Mouse (Mus musculus) lung, embryonic 16.5 days (tissue): ENCODE results near the gene Rabgap1l. TPM values are rescaled to one million over a fixed set of nuclear protein-coding genes. Genes with fewer than 3 reads are reported as not detected.
A peak's percentile ranks its signal among the peaks of the same experiment; 100 is the strongest.

Source experiments
- ATAC-seq: fragments of 200-750 bp; cut with Nextera tagmentation; 2 replicates; pipeline ENCODE4 v1.8.0; 2017; ENCODE audit warnings: low read depth, mild to moderate bottlenecking, moderate library complexity
- H3K27ac ChIP-seq: fragments of 300-500 bp; sonication (generic); 2 replicates; pipeline ENCODE4 v1.5.1; 2014; ENCODE audit warnings: mild to moderate bottlenecking, control low read depth, low read length
- H3K27me3 ChIP-seq: fragments of 300-500 bp; sonication (generic); 2 replicates; pipeline ENCODE4 v1.6.1; 2014; ENCODE audit warnings: low read depth, low read length, mixed read lengths; ENCODE audit not compliant: control insufficient read depth, insufficient read depth
- H3K36me3 ChIP-seq: fragments of 300-500 bp; sonication (generic); 2 replicates; pipeline ENCODE4 v1.6.1; 2014; ENCODE audit warnings: low read length; ENCODE audit not compliant: control insufficient read depth, insufficient read depth
- H3K4me1 ChIP-seq: fragments of 300-500 bp; sonication (generic); replicated peaks from 2 replicates; pipeline ENCODE4 v1.6.1; 2014; ENCODE audit warnings: low read length, mixed read lengths; ENCODE audit not compliant: control insufficient read depth, insufficient read depth
- H3K4me2 ChIP-seq: fragments of 300-500 bp; sonication (generic); 2 replicates; pipeline ENCODE4 v1.6.1; 2014; ENCODE audit warnings: low read depth, low read length, control low read depth
- H3K4me3 ChIP-seq: fragments of 300-500 bp; sonication (generic); 2 replicates; pipeline ENCODE4 v1.5.1; 2014; ENCODE audit warnings: mild to moderate bottlenecking, low read length, control low read depth
- H3K9ac ChIP-seq: fragments of 300-500 bp; sonication (generic); 2 replicates; pipeline ENCODE4 v1.6.1; 2014; ENCODE audit warnings: low read length, control low read depth
- H3K9me3 ChIP-seq: fragments of 300-500 bp; sonication (generic); 2 replicates; pipeline ENCODE4 v1.6.1; 2016; ENCODE audit warnings: low read length; ENCODE audit not compliant: control insufficient read depth
- WGBS: fragments of 180-500 bp; shearing (Covaris S2); extraction: QIAGEN DNeasy Blood & Tissue Kit; methylation state at CpG from one replicate; pipeline ENCODE4 v1.1.7; 2014; 5-methylcytosine and 5-hydroxymethylcytosine counted together
- polyA plus RNA-seq: library from polyadenylated mRNA; unstranded; fragments of >200 nt; fragmentation: Nextera tagmentation; extraction: Ambion mirVana; gene quantifications from 2 replicates; pipeline ENCODE4 v1.2.1, GENCODE M21; 2015

Gene Rabgap1l
- polyA plus RNA-seq, 1 experiment from 2014 or later, result 28.2 TPM

GRCm38 (mm10) chr1:160755359-160755758 lies 37.7 kb downstream of the Rabgap1l start:
- H3K9ac ChIP-seq, result no peak overlapping the region
- H3K4me1 ChIP-seq, result 0 out of 2 replicates have a peak, but pooled peaks cover 3% of the 10 kb centered on the region
- H3K4me2 ChIP-seq, result no peak overlapping the region
- no peak overlapping the region for H3K4me3 ChIP-seq
- no peaks in the 10 kb centered on the region for H3K9me3 ChIP-seq
- H3K27me3 ChIP-seq, result no peaks in the 10 kb centered on the region
- H3K36me3 ChIP-seq, result no peaks in the 10 kb centered on the region
- no peak overlapping the region for H3K27ac ChIP-seq
- ATAC-seq, result no peak

GRCm38 (mm10) chr1:160750629-160751028 lies 42.4 kb downstream of the Rabgap1l start:
- Histone ChIP-seq H3K27ac (no peak overlapping the region), H3K27me3 (no peaks in the 10 kb centered on the region)
- 41% methylated on average over 2 of the region's 2 CpGs for WGBS

GRCm38 (mm10) chr1:160746786-160747185 lies 46.2 kb downstream of the Rabgap1l start:
- no peaks in the 10 kb centered on the region for H3K36me3 ChIP-seq

More at GRCm38 (mm10) chr1:160750629-160751028, 42.4 kb downstream of the Rabgap1l start:
- H3K9ac ChIP-seq, result no peak overlapping the region
- no peak for ATAC-seq
- H3K4me1 ChIP-seq, result peaks cover 7% of the 10 kb centered on the region; the same call in 1 of the 2 replicates
- no peak overlapping the region for H3K4me2 ChIP-seq
- no peak overlapping the region for H3K4me3 ChIP-seq
- no peaks in the 10 kb centered on the region for H3K36me3 ChIP-seq
- no peaks in the 10 kb centered on the region for H3K9me3 ChIP-seq

GRCm38 (mm10) chr1:160745238-160745930 lies 47.6 kb downstream of the Rabgap1l start:
- Histone ChIP-seq H3K27ac (no peak overlapping the region), H3K4me3 (no peak overlapping the region), H3K4me2 (no peak overlapping the region), H3K9ac (no peak overlapping the region), H3K27me3 (no peaks in the 10 kb centered on the region), H3K36me3 (no peaks in the 10 kb centered on the region), H3K4me1 (peaks cover 4% of the 10 kb centered on the region; the same call in 1 of the 2 replicates), H3K9me3 (no peaks in the 10 kb centered on the region)
- ATAC-seq, result no peak
- 58% methylated on average over 6 of the region's 7 CpGs for WGBS

More at GRCm38 (mm10) chr1:160746786-160747185, 46.2 kb downstream of the Rabgap1l start:
- Histone ChIP-seq H3K4me3 (no peak overlapping the region), H3K9me3 (no peaks in the 10 kb centered on the region), H3K27me3 (no peaks in the 10 kb centered on the region), H3K4me2 (no peak overlapping the region), H3K4me1 (peaks cover 7% of the 10 kb centered on the region; the same call in 1 of the 2 replicates), H3K9ac (no peak overlapping the region), H3K27ac (no peak overlapping the region)
- WGBS, result 14% methylated on average over 7 of the region's 7 CpGs
- ATAC-seq, result peak; percentile 36; the same call in 1 of the 2 replicates

DNA sequence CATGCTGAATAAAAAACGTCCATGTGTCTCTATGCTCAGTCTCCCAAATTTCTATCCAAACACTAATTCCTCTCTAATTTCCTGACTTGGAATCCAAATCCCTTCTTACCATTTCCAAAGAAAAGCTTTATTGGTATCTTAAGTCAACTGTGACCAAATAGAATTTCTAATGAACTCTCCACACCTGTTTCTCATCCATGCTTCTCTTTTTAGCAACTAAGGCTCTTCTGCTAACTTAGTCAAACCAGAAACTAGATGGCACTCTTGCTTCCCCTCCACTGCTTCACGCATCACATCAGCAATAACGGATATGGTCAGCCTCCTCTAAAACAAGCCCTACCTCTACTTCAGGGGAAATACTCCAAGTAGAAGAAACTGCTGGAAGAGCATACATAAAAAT lies 49.0 kb downstream of the Rabgap1l start:
- H3K27me3 ChIP-seq, result no peaks in the 10 kb centered on the region
- ATAC-seq, result no peak
- WGBS, result 49% methylated on average over 3 of the region's 3 CpGs
- H3K4me2 ChIP-seq, result no peak overlapping the region
- no peak overlapping the region for H3K9ac ChIP-seq
- H3K36me3 ChIP-seq, result no peaks in the 10 kb centered on the region
- no peak overlapping the region for H3K4me3 ChIP-seq
- no peaks in the 10 kb centered on the region for H3K9me3 ChIP-seq
- H3K4me1 ChIP-seq, result peaks cover 4% of the 10 kb centered on the region; the same call in 1 of the 2 replicates
- H3K27ac ChIP-seq, result no peak overlapping the region

DNA sequence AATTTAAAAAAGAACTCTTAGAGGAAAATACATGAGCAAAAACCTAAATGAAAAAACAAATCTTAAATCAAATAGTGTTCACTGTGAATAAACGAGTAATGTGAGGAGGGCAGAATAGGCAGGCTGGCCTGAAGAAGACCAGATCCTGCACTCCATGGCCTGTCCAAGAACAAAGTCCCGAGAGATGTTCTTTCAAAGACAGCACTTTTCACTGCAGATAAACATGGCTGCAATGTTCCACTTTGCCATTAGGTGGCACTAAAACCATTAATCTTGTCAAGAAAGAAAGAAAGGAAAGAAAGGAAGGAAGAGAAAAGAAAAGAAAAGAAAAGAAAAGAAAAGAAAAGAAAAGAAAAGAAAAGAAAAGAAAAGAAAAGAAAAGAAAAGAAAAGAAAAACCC lies 49.8 kb downstream of the Rabgap1l start:
- no peak for ATAC-seq
- Histone ChIP-seq H3K9me3 (no peaks in the 10 kb centered on the region), H3K9ac (no peak overlapping the region), H3K4me1 (peaks cover 4% of the 10 kb centered on the region; the same call in 1 of the 2 replicates), H3K27me3 (no peaks in the 10 kb centered on the region), H3K36me3 (no peaks in the 10 kb centered on the region), H3K4me2 (no peak overlapping the region), H3K4me3 (no peak overlapping the region), H3K27ac (no peak overlapping the region)
- WGBS, result 7% methylated on average over 2 of the region's 2 CpGs

DNA sequence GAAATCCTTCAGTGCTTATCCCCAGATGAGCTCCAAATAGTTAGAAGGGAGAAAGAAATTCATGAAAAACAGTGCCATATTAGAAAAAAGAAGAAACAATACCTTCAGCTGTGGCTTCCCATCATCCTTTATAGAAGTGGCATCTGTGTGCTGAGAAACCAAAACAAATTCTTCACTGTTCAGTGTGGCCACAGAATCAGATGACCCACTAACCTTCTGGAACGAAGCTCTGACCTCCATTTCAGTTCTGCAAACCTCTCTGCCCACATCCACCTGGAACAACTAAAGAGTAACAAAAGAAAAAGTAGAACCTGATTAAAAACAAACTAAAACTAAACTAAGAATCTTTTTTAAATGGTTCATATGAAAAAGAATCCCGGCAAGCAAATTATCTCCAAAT lies 52.4 kb downstream of the Rabgap1l start:
- Histone ChIP-seq H3K4me1 (no peaks in the 10 kb centered on the region), H3K4me3 (no peak overlapping the region), H3K9ac (no peak overlapping the region), H3K27me3 (no peaks in the 10 kb centered on the region), H3K9me3 (no peaks in the 10 kb centered on the region), H3K4me2 (no peak overlapping the region), H3K36me3 (no peaks in the 10 kb centered on the region), H3K27ac (no peak overlapping the region)
- WGBS, result 59% methylated on average over 2 of the region's 2 CpGs
- ATAC-seq, result no peak

GRCm38 (mm10) chr1:160734743-160735142 lies 58.3 kb downstream of the Rabgap1l start:
- no peak overlapping the region for H3K4me3 ChIP-seq
- no peak for ATAC-seq
- no peak overlapping the region for H3K27ac ChIP-seq
- H3K9ac ChIP-seq, result no peak overlapping the region
- H3K4me1 ChIP-seq, result no peaks in the 10 kb centered on the region
- no peaks in the 10 kb centered on the region for H3K9me3 ChIP-seq
- peaks cover 2% of the 10 kb centered on the region; the same call in 1 of the 2 replicates for H3K36me3 ChIP-seq
- no peaks in the 10 kb centered on the region for H3K27me3 ChIP-seq
- 71% methylated on average over 2 of the region's 2 CpGs for WGBS
- no peak overlapping the region for H3K4me2 ChIP-seq

DNA sequence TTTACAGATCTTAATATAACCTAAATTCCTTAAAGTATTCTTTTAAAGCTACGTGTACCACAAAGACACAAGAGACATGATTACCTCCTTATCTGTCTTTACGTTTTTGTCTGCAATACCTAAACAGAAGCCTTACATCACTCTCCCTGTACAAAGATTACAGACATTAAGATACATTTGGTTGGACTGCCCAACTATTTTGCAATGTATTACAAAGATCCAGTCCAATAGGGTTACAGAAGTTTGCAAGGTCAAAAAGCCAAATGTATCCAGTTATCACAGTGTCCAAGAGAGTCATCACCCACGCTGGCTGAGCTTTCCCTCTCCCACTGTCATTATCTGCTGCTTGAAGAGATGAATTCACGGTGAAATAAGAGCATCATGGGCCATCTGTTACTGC lies 63.1 kb downstream of the Rabgap1l start:
- no peak for ATAC-seq
- peaks cover 2% of the 10 kb centered on the region; the same call in 1 of the 2 replicates for H3K36me3 ChIP-seq
- H3K27me3 ChIP-seq, result no peaks in the 10 kb centered on the region
- 68% methylated on average over 4 of the region's 4 CpGs for WGBS
- no peaks in the 10 kb centered on the region for H3K4me1 ChIP-seq
- H3K9ac ChIP-seq, result no peak overlapping the region
- no peak overlapping the region for H3K4me3 ChIP-seq
- no peaks in the 10 kb centered on the region for H3K9me3 ChIP-seq
- no peak overlapping the region for H3K27ac ChIP-seq
- H3K4me2 ChIP-seq, result no peak overlapping the region
